Mouse (Mus musculus): ENCODE measurements at regions not wholly inside any gene's neighbourhood (a gene's known extent, or its start where the extent isn't known, plus 50 kb on each side); places are given as distances from the start of the nearest gene placed in this dataset.

- H3K9me3 ChIP-seq (replicated peaks; ENCODE audit: control insufficient read depth, insufficient read depth, low read length, poor library complexity, severe bottlenecking), result no peaks in the 10 kb centered on the region
- no peaks in the 10 kb centered on the region for H3K4me1 ChIP-seq (ENCODE audit: control insufficient read depth, insufficient read depth, low read length)
- no peaks in the 10 kb centered on the region for H3K27me3 ChIP-seq (ENCODE audit: control insufficient read depth, insufficient read depth, low read length, poor library complexity, severe bottlenecking)
- no peak overlapping the region for H3K4me3 ChIP-seq (ENCODE audit: low read depth, low read length)
- H3K27ac ChIP-seq (ENCODE audit: insufficient read depth, low read length), result no peak overlapping the region
- no peak overlapping the region for H3K9ac ChIP-seq (ENCODE audit: low read depth, poor library complexity, severe bottlenecking)
- H3K36me3 ChIP-seq (ENCODE audit: control insufficient read depth, insufficient read depth, low read length, poor library complexity, severe bottlenecking), result no peaks in the 10 kb centered on the region
- TF ChIP-seq CTCF (IDR thresholded peaks at IDR 0.05; ENCODE audit: low read depth, low read length), result no peak
- no peak for TF ChIP-seq EP300 (IDR thresholded peaks at IDR 0.05; ENCODE audit: insufficient read depth, low read depth, low read length)
- TF ChIP-seq POLR2A (IDR thresholded peaks at IDR 0.05; ENCODE audit: insufficient read depth, low read length), result no peak
Observed at GRCm38 (mm10) chr16:51911109-51911765, 119.8 kb upstream of the Cblb start.

- no peaks in the 10 kb centered on the region for H3K4me1 ChIP-seq (ENCODE audit: control insufficient read depth, insufficient read depth, low read length)
- H3K36me3 ChIP-seq (ENCODE audit: control insufficient read depth, insufficient read depth, low read length, poor library complexity, severe bottlenecking), result no peaks in the 10 kb centered on the region
- H3K27ac ChIP-seq (ENCODE audit: insufficient read depth, low read length), result no peak overlapping the region
- TF ChIP-seq EP300 (IDR thresholded peaks at IDR 0.05; ENCODE audit: insufficient read depth, low read depth, low read length) (no peak), POLR2A (IDR thresholded peaks at IDR 0.05; ENCODE audit: insufficient read depth, low read length) (no peak), CTCF (IDR thresholded peaks at IDR 0.05; ENCODE audit: low read depth, low read length) (no peak)
- no peaks in the 10 kb centered on the region for H3K9me3 ChIP-seq (replicated peaks; ENCODE audit: control insufficient read depth, insufficient read depth, low read length, poor library complexity, severe bottlenecking)
- H3K9ac ChIP-seq (ENCODE audit: low read depth, poor library complexity, severe bottlenecking), result no peak overlapping the region
- H3K4me3 ChIP-seq (ENCODE audit: low read depth, low read length), result no peak overlapping the region
- no peaks in the 10 kb centered on the region for H3K27me3 ChIP-seq (ENCODE audit: control insufficient read depth, insufficient read depth, low read length, poor library complexity, severe bottlenecking)
Observed at GRCm38 (mm10) chr16:51915034-51915928, 115.7 kb upstream of the Cblb start.

- H3K27ac ChIP-seq (ENCODE audit: insufficient read depth, low read length), result no peak overlapping the region
- no peak overlapping the region for H3K9ac ChIP-seq (ENCODE audit: low read depth, poor library complexity, severe bottlenecking)
- H3K27me3 ChIP-seq (ENCODE audit: control insufficient read depth, insufficient read depth, low read length, poor library complexity, severe bottlenecking), result no peaks in the 10 kb centered on the region
- no peak overlapping the region for H3K4me3 ChIP-seq (ENCODE audit: low read depth, low read length)
- TF ChIP-seq POLR2A (IDR thresholded peaks at IDR 0.05; ENCODE audit: insufficient read depth, low read length), result no peak
- TF ChIP-seq CTCF (IDR thresholded peaks at IDR 0.05; ENCODE audit: low read depth, low read length), result no peak
- no peak for TF ChIP-seq EP300 (IDR thresholded peaks at IDR 0.05; ENCODE audit: insufficient read depth, low read depth, low read length)
- H3K36me3 ChIP-seq (ENCODE audit: control insufficient read depth, insufficient read depth, low read length, poor library complexity, severe bottlenecking), result no peaks in the 10 kb centered on the region
- H3K9me3 ChIP-seq (replicated peaks; ENCODE audit: control insufficient read depth, insufficient read depth, low read length, poor library complexity, severe bottlenecking), result no peaks in the 10 kb centered on the region
- no peaks in the 10 kb centered on the region for H3K4me1 ChIP-seq (ENCODE audit: control insufficient read depth, insufficient read depth, low read length)
Observed at GRCm38 (mm10) chr16:51915929-51916308, 115.1 kb upstream of the Cblb start.

- H3K4me1 ChIP-seq (ENCODE audit: control insufficient read depth, insufficient read depth, low read length), result no peaks in the 10 kb centered on the region
- H3K36me3 ChIP-seq (ENCODE audit: control insufficient read depth, insufficient read depth, low read length, poor library complexity, severe bottlenecking), result no peaks in the 10 kb centered on the region
- TF ChIP-seq POLR2A (IDR thresholded peaks at IDR 0.05; ENCODE audit: insufficient read depth, low read length), result no peak
- TF ChIP-seq CTCF (IDR thresholded peaks at IDR 0.05; ENCODE audit: low read depth, low read length), result no peak
- TF ChIP-seq EP300 (IDR thresholded peaks at IDR 0.05; ENCODE audit: insufficient read depth, low read depth, low read length), result no peak
- H3K9ac ChIP-seq (ENCODE audit: low read depth, poor library complexity, severe bottlenecking), result no peak overlapping the region
- H3K27ac ChIP-seq (ENCODE audit: insufficient read depth, low read length), result no peak overlapping the region
- no peaks in the 10 kb centered on the region for H3K27me3 ChIP-seq (ENCODE audit: control insufficient read depth, insufficient read depth, low read length, poor library complexity, severe bottlenecking)
- no peak overlapping the region for H3K4me3 ChIP-seq (ENCODE audit: low read depth, low read length)
- no peaks in the 10 kb centered on the region for H3K9me3 ChIP-seq (replicated peaks; ENCODE audit: control insufficient read depth, insufficient read depth, low read length, poor library complexity, severe bottlenecking)
Observed at GRCm38 (mm10) chr16:51916337-51916736, 114.7 kb upstream of the Cblb start.

DNA sequence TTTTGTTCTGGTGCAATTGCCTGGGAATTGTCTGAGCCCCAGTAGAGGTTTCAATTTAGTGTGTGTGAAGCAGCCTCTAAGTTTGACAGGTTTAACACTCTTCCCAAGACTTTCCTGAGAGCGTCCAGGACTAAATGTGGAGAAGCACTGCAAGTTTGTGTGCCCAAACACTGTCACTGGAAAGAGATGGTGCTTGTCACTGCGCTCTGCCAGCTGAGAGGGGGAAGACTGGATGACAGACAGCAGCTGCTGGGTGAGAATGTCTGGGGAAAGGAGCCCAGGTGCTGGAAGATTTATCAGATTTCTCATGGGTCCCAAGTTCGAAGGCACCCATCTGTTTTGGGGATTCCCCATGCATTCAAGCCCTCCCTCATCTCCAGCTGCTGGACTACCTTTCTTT, 114.2 kb upstream of the Cblb start:
- H3K27ac ChIP-seq (ENCODE audit: insufficient read depth, low read length), result no peak overlapping the region
- H3K27me3 ChIP-seq (ENCODE audit: control insufficient read depth, insufficient read depth, low read length, poor library complexity, severe bottlenecking), result no peaks in the 10 kb centered on the region

DNA sequence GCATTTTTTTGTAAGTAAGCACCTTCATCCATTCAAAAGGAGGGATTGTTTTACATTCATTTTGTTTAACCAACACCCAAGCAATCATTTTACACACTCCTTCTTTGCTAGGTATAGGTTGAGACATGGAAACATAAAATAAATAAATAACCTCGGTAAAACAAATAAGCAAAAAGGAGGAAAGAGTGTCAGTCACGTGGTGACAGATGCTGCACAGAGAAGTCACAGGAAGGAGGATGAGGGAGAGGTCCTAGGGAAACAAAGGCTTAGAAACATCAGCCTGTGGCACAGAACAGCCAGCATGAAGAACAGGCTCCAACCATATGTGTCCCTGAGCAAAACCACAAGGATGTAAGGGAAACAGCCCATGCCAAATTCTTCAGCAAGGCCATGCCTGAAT, 113.5 kb upstream of the Cblb start:
- no peak for TF ChIP-seq POLR2A (IDR thresholded peaks at IDR 0.05; ENCODE audit: insufficient read depth, low read length)
- no peak overlapping the region for H3K9ac ChIP-seq (ENCODE audit: low read depth, poor library complexity, severe bottlenecking)
- H3K27me3 ChIP-seq (ENCODE audit: control insufficient read depth, insufficient read depth, low read length, poor library complexity, severe bottlenecking), result no peaks in the 10 kb centered on the region
- H3K36me3 ChIP-seq (ENCODE audit: control insufficient read depth, insufficient read depth, low read length, poor library complexity, severe bottlenecking), result no peaks in the 10 kb centered on the region
- H3K4me1 ChIP-seq (ENCODE audit: control insufficient read depth, insufficient read depth, low read length), result no peaks in the 10 kb centered on the region
- no peak overlapping the region for H3K27ac ChIP-seq (ENCODE audit: insufficient read depth, low read length)
- no peaks in the 10 kb centered on the region for H3K9me3 ChIP-seq (replicated peaks; ENCODE audit: control insufficient read depth, insufficient read depth, low read length, poor library complexity, severe bottlenecking)
- no peak overlapping the region for H3K4me3 ChIP-seq (ENCODE audit: low read depth, low read length)

More for the DNA sequence above, 114.2 kb upstream of the Cblb start:
- H3K36me3 ChIP-seq (ENCODE audit: control insufficient read depth, insufficient read depth, low read length, poor library complexity, severe bottlenecking), result no peaks in the 10 kb centered on the region
- no peaks in the 10 kb centered on the region for H3K4me1 ChIP-seq (ENCODE audit: control insufficient read depth, insufficient read depth, low read length)
- H3K9ac ChIP-seq (ENCODE audit: low read depth, poor library complexity, severe bottlenecking), result no peak overlapping the region
- H3K9me3 ChIP-seq (replicated peaks; ENCODE audit: control insufficient read depth, insufficient read depth, low read length, poor library complexity, severe bottlenecking), result no peaks in the 10 kb centered on the region
- TF ChIP-seq POLR2A (IDR thresholded peaks at IDR 0.05; ENCODE audit: insufficient read depth, low read length), result no peak
- TF ChIP-seq CTCF (IDR thresholded peaks at IDR 0.05; ENCODE audit: low read depth, low read length), result no peak
- no peak for TF ChIP-seq EP300 (IDR thresholded peaks at IDR 0.05; ENCODE audit: insufficient read depth, low read depth, low read length)
- H3K4me3 ChIP-seq (ENCODE audit: low read depth, low read length), result no peak overlapping the region
